Mouse (Mus musculus) olfactory bulb, adult 2 months (tissue): ENCODE data around the gene Rnasek. TPM values are rescaled to one million over a fixed set of nuclear protein-coding genes. Genes with fewer than 3 reads are reported as not detected.

Source experiments
- H3K27ac ChIP-seq: fragments of 200-500 bp; 2 replicates; pipeline ENCODE4 v1.5.1; 2012; ENCODE audit warnings: low read depth, low read length; ENCODE audit not compliant: insufficient read depth
- H3K4me1 ChIP-seq: fragments of 200-500 bp; 2 replicates; pipeline ENCODE4 v1.6.1; 2012; ENCODE audit warnings: low read length; ENCODE audit not compliant: control insufficient read depth, insufficient read depth
- H3K4me3 ChIP-seq: fragments of 200-500 bp; 2 replicates; pipeline ENCODE4 v1.5.1; 2012; ENCODE audit warnings: mild to moderate bottlenecking, low read depth, low read length, moderate library complexity; ENCODE audit not compliant: insufficient read depth
- CTCF ChIP-seq: fragments of 200-500 bp; IDR thresholded peaks from 2 replicates; pipeline ENCODE4 v1.5.1; 2012; ENCODE audit warnings: low read depth, mild to moderate bottlenecking, low read length, moderate library complexity; ENCODE audit not compliant: insufficient read depth
- POLR2A ChIP-seq: fragments of 200-500 bp; IDR thresholded peaks from 2 replicates; pipeline ENCODE4 v1.6.1; 2012; ENCODE audit warnings: mild to moderate bottlenecking, low read depth, low read length, moderate library complexity; ENCODE audit not compliant: insufficient read depth
- WGBS: fragments of 180-500 bp; shearing (Covaris S2); methylation state at CpG from one replicate; pipeline ENCODE4 v1.1.7; 2018; 5-methylcytosine and 5-hydroxymethylcytosine counted together
- polyA plus RNA-seq: library from polyadenylated mRNA; stranded (reverse); fragments of >200 nt; gene quantifications from 2 replicates; pipeline ENCODE4 v1.2.4, GENCODE M21; 2012; ENCODE audit warnings: low replicate concordance; ENCODE audit not compliant: missing spikeins, insufficient read depth, insufficient read length

Gene Rnasek
- not detected in 2 replicates for polyA plus RNA-seq

- H3K4me3 ChIP-seq, result peak within 1 kb of the TSS; percentile 92
- peaks cover 12% of the 10 kb centered on the region for H3K4me1 ChIP-seq
- H3K27ac ChIP-seq, result peak within 1 kb of the TSS; percentile 98
- TF ChIP-seq CTCF (no peak), POLR2A (peak; percentile 91)
- under 1% methylated on average over 33 of the region's 35 CpGs for WGBS
These were observed at the start of gene Rnasek, which contains the start of gene Gm21988 for GRCm38 (mm10) chr11:70239541-70240279. Gene Rnasek, minus strand, starts transcription at chr11:70239842. Gene Gm21988, minus strand, starts transcription at chr11:70239830.

GRCm38 (mm10) chr11:70289236-70289635 lies 49.6 kb upstream of the Rnasek start:
- 43% methylated on average over 6 of the region's 6 CpGs for WGBS
- Histone ChIP-seq H3K27ac (no peak overlapping the region), H3K4me3 (no peak overlapping the region), H3K4me1 (no peaks in the 10 kb centered on the region)
- TF ChIP-seq CTCF, result no peak
- TF ChIP-seq POLR2A, result no peak

GRCm38 (mm10) chr11:70288102-70288501 lies 48.5 kb upstream of the Rnasek start:
- WGBS, result 88% methylated on average over 10 of the region's 10 CpGs
- Histone ChIP-seq H3K4me1 (no peaks in the 10 kb centered on the region), H3K27ac (no peak overlapping the region), H3K4me3 (no peak overlapping the region)
- no peak for TF ChIP-seq CTCF
- TF ChIP-seq POLR2A, result no peak

GRCm38 (mm10) chr11:70285686-70286085 lies 46.0 kb upstream of the Rnasek start:
- 90% methylated on average over 5 of the region's 5 CpGs for WGBS
- no peak overlapping the region for H3K4me3 ChIP-seq
- no peak overlapping the region for H3K27ac ChIP-seq
- TF ChIP-seq POLR2A (no peak), CTCF (no peak)
- no peaks in the 10 kb centered on the region for H3K4me1 ChIP-seq

- Histone ChIP-seq H3K27ac (no peak overlapping the region), H3K4me1 (no peaks in the 10 kb centered on the region), H3K4me3 (no peak overlapping the region)
- TF ChIP-seq CTCF (no peak), POLR2A (no peak)
- WGBS, result 62% methylated on average over 3 of the region's 3 CpGs
These were observed 45.1 kb upstream of the Rnasek start for GRCm38 (mm10) chr11:70284757-70285156.

- H3K4me1 ChIP-seq, result no peaks in the 10 kb centered on the region
- no peak overlapping the region for H3K4me3 ChIP-seq
- TF ChIP-seq POLR2A, result no peak
- no peak for TF ChIP-seq CTCF
- WGBS, result 85% methylated on average over 4 of the region's 4 CpGs
- H3K27ac ChIP-seq, result no peak overlapping the region
These were observed 44.0 kb upstream of the Rnasek start for GRCm38 (mm10) chr11:70283666-70284065.

- 61% methylated on average over 3 of the region's 3 CpGs for WGBS
- H3K27ac ChIP-seq, result no peak overlapping the region
- no peaks in the 10 kb centered on the region for H3K4me1 ChIP-seq
- TF ChIP-seq POLR2A (no peak), CTCF (no peak)
- no peak overlapping the region for H3K4me3 ChIP-seq
These were observed 40.8 kb upstream of the Rnasek start for GRCm38 (mm10) chr11:70280441-70280840.

GRCm38 (mm10) chr11:70278961-70279360 lies 39.3 kb upstream of the Rnasek start:
- WGBS, result 92% methylated on average over 3 of the region's 3 CpGs
- TF ChIP-seq CTCF, result no peak
- TF ChIP-seq POLR2A, result no peak

GRCm38 (mm10) chr11:70271641-70272040 lies 32.0 kb upstream of the Rnasek start:
- Histone ChIP-seq H3K4me1 (no peaks in the 10 kb centered on the region), H3K4me3 (no peak overlapping the region), H3K27ac (no peak overlapping the region)
- 88% methylated on average over 7 of the region's 7 CpGs for WGBS
- TF ChIP-seq POLR2A (no peak), CTCF (no peak)

More at GRCm38 (mm10) chr11:70278961-70279360, 39.3 kb upstream of the Rnasek start:
- H3K27ac ChIP-seq, result no peak overlapping the region
- no peak overlapping the region for H3K4me3 ChIP-seq
- H3K4me1 ChIP-seq, result no peaks in the 10 kb centered on the region
